Mouse (Mus musculus) layer of hippocampus, adult 8-10 months (tissue): Measurements from ENCODE around the gene Prmt3. TPM values are rescaled to one million over a fixed set of nuclear protein-coding genes. Genes with fewer than 3 reads are reported as not detected.

Experiments used
- DNase-seq, 2 experiments: peaks; one replicate each; pipeline ENCODE4 v3.0.0; 2022; ENCODE audit warnings: low spot score in 2 of 2
- total RNA-seq, 4 experiments: library from RNA; stranded (reverse); gene quantifications; 2 replicates each; pipeline ENCODE4 v1.2.4; 2022

Gene Prmt3
- total RNA-seq, 4 experiments from 2014 or later = 33.1 to 41.9 (median 33.6) TPM

DNA sequence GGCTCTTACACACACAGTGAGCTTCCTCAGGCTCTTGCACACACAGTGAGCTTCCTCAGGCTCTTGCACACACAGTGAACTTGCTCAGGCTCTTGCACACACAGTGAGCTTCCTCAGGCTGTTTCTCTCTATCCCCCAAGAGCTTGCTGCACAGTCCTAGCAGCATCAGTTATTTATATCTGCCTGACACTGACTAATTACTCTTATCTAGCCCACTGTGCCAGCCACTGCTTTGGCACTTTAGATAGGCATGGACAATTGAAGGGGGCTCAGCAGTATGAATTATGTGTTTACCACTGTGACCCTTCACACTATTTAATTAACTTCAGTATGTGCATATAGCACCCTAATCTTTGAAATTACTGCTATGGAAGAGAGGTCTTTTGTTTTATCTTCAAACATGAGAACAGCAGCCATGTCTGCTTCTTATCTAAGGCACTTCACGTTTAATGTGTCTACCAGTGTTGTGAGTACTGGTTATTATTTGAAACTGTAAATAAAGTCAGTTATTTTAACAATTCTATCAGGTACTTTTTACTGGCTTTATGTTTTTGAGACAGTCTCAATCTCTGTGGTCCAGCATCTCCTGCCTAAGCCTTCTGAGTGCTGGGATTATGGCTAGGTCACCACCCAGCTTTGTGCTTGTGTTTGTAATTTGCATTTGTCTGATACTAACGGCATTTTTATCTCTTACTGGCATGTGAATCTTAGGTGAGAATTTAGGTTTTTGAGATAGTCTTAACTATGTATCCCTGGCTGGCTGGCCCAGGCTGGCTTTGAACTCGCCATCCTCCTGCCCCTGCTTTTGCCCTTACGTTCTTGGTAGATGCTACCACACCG is 75.4 kb downstream of the Prmt3 start:
- DNase-seq = no peak

DNA sequence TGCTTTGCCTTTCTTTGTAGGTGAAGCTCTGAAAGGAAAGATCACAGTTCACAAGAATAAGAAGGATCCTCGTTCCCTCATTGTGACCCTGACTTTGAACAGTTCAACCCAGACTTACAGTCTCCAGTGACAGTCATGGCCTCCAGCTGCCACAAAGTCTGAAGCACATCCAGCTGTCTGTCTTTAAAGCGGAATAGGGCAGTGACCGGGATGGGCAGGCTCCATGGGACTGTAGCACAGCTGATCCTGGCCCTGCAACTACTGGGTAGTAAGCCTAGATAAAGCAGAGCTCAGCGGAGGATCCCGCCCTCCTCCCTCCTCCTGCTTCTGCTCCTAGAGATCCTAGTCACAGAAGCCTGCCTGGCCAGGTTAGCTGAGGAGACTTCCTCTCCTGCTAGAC is 79.2 kb downstream of the Prmt3 start:
- DNase-seq = no peak

DNA sequence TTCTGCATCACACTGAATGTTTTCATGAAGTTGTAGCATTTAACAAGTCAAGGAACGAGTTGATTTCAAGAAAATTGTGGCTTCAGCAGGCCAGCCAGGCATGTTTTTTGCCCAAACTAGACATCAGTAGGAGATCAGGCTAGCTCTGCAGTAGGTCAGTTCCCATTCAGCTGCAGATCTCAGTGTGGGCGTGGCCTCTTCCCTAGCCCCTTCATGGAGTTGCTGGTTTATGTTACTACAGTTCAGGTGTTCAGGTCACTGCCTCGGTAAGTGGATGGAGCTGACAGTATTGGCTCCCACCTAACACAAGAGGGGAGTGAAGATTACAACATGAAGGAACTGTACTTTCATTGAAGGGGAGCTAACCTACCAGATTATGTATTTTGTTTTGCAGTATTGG is 80.1 kb downstream of the Prmt3 start:
- no peak for DNase-seq

DNA sequence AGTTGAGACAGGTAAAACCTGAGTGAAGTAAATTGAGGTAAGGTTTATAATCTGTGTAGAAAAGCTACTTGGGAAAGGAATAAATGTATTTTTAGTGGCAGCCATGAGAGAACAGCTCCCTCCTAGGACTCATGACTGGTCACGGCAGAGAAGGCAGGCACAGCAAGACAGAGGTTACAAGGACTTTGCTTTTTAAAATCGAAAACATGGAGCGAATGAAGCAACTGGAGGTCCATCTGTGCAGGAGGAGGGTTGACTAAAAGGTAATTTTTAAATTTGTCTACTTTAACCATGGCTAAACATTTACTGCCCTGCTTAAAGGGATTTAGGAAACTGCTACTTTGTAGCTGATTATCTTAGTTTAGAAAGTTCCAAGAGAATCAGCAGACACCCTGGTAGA is 81.7 kb downstream of the Prmt3 start:
- no peak for DNase-seq

DNA sequence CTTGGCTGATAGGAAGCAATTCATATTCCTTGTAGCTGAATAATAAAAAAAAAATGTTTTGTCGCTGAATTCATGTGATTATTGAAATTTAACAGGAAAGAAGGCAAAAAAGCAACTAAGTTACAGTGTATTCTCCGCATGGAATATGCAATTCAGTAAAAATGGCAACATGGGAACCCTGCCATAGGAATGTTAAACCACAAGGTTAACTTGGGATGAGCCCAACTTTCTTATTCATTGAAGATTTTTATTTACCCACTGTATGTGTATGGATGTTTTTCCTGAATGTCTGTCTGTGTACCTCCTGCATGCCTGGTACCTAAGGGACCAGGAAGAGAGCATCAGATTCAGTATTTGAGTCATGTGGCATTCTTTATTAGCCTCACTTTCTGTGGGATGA is 83.0 kb downstream of the Prmt3 start:
- DNase-seq = no peak

DNA sequence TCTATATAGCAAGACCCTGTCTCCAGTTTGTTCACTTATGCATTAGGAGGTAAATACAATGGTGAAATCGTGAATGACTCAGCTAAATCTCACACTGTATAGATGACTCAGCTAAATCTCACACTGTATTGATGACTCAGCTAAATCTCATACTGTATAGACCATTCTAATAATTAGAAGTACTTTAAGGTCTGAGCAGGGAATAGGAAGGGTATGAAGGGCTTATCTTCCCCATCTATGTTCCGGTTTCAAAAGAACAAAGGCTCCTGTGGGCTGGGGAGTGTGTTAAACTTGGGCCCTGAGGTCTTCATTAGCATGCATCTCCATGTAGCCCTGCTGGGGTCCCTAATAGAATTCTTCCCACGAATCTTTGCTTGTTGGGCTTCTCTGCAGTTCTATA is 85.6 kb downstream of the Prmt3 start:
- DNase-seq = no peak

DNA sequence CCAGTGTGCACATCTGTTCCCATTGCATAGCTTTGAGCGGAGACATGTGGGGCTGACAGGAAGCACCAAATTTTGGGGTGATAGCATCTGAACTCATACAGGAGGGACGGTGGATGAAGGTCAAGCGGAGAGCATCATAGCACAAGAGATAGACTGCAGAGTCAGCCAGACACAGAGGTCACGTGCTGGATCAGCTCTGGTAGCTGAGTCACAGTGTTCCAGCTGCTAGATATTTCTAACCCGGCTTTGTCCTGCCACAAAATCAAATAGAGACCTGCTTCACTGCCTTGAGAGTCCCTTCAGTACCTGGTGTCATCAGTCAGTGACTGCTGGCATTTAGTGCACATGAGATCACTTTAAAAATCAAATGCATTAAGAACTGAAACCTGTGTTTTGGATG is 91.5 kb downstream of the Prmt3 start:
- no peak for DNase-seq

DNA sequence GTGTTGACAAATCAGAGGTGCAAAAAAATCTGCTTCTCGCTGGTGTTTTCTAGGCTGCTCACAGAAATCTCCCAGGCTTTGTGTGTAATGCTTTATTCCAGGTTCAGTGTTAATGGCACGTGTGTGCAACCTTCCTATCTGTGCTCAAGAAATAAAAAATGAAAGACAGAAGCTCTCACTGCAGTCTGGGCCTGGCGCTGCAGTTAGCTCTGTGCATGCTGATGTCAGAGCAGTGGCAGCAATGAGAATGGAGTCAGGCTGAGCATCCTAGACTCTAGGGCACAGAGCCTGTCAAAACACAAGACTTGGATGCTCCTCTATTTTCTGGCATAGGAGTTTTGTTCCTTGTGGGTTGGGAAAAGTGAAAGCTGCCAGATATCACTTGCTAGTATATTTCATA is 92.1 kb downstream of the Prmt3 start:
- no peak for DNase-seq

DNA sequence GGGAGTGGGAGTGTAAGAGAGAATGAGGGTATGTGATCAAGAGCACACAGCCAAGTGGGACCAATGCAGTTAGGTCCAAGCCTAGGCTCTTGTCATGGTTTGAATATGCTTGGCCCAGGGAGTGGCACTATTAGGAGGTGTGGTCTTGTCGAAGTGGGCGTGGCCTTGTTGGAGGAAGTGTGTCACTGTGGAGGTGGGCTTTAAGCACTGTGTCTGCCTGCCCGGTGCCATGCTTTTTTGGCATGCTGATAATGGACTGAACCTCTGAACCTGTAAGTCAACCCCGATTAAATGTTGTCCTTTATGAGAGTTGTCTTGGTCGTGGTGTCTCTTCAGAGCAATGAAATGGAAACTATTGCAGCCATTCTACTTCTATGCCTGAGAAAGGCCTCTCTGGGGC is 99.2 kb downstream of the Prmt3 start:
- no peak for DNase-seq

DNA sequence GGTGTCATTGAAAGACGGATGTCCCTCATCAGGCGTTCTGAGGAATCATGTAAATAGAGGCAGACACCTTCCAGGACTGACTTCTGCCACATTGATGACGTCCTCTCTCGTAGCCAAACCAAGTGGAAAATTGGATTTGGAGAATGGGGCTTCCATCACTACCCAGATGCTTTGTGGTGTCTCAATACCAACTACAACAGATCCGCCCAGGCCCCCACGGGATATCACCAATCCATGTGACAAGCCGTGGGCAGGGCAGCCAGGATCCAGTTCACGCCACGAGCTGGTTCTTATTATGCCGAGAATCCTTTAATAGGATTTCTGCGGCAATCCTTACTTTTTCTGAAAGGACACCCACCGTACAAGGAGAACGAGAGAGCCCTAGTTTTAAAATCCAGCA is 100.9 kb downstream of the Prmt3 start:
- no peak for DNase-seq

DNA sequence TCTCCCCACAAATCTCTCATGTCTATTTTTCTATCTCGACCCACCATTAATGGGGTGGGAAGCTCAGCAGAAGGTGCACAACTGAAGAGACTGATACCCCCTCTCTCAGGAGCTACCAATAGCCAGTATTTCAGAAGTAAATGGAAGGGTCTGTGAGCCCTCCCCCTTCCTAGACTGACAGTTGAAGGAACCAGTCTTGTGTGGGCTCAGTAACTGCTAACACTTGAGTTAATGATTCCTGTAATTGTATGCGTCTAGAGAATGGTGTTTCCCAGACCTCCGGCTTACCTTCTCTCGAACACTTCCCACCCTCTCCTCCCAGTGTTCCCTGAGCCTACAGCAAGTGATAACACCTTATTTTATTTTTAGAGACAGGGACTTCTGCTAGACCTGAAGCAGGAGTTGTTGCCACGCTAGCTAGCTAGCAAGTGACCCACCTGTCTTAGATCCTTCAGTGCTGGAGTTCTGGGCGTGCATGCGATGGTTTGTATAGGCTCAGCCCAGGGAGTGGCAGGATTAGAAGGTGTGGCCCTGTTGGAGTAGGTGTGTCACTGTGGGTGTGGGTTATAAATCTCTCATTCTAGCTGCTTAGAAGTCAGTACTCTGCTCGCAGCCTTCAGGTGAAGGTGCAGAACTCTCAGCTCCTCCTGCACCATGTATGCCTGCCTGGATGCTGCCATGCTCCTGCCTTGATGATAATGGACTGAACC is 102.0 kb downstream of the Prmt3 start:
- DNase-seq = no peak

DNA sequence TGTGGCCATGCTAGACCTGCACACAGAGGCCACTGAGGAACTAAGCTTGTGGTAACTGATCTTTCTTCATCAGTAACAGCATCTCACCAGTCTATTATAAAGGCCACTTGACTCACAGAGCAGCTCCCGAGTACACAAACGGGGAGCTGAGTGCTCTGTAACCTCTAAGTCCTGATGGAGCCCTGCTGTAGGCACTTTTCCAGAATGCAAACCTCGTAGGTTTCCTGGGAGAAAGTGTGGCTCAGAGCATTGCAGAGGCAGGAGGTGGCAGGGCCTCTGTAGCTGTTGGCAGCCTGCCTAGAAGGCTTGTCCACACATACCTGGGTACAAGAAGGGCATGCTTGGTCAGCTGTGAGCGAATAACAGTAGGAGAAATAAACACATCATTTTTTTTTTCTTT is 104.1 kb downstream of the Prmt3 start:
- DNase-seq = no peak

DNA sequence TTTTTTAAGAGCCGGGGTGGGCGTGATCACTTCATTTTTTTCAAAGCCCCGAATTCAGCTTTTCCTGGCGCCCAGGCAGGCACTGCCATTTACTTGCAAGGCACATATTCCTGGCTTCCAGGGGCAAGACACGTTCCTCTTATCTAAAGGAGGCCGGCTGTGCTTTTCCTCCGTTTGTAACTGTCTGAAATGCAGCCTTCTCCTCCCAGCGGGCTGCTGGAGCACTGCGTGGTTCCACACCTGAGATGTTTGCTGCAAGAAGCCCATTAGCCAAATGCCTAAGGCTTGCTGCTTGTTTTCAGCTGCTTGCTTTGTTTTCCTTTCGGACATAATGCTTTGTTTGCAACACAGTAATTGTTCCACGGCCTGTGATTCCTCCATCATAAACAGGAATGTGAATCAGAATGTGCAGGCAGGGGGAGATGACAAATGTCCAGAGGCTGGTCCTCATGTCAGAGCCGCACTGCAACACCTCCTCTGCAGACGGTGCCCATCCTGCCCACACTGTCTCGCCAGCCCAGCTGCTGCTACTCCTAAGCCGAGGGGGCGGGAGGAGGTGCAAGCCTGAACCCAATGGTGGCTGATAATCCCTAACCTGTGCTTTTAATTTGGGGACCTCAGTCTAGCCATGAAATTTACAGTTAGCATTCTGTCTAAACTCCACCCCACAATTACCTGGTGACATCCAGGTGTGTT is 104.7 kb downstream of the Prmt3 start:
- DNase-seq = peak in 1 of 2 experiments; percentile 9

DNA sequence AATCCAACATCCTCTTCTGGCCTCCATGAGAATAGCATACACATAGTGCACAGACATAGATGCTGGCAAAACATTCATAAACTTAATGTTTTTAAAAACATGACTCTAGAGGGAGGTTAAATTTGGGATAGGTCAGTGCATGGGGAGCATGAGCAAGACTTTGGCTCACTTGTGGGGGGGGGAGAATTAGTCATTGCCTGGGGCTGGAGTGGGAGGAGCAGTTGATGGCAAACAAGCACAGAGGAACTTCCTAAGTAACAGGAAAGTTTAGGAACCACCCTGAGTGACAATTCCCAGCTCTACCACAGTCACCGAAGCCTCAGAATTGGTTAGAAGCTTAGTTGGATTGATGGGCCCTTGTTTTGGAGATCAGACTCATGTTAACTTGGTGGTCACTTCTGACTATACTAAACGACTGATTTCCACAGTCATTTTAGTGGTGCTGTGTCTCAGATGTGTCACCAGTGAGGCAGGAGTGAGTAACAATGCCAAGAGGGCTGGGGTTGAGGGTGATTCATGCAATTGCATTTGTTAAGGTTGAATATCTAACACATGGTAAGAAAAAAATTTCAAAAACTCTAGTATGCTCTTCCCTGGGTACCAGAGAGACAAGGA is 109.7 kb downstream of the Prmt3 start:
- DNase-seq = no peak

DNA sequence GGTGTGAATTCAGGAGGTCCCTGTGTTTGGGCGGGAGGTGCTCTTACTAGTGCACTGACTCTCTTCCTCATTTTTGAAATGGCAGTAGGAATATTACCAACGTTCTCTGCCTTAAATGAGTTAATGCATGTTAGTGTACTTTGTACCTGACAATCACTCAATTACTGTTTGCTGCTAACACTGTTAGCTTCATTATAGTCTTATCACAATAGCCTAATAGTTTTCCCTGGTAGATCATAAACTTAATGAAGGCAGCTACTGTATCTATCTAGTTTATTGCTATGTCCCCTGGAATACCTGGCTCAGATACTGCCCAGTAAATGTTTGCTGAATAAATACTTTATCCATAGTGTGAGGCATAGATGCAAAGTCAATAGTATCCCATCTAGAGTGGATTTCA is 116.6 kb downstream of the Prmt3 start:
- DNase-seq = no peak

DNA sequence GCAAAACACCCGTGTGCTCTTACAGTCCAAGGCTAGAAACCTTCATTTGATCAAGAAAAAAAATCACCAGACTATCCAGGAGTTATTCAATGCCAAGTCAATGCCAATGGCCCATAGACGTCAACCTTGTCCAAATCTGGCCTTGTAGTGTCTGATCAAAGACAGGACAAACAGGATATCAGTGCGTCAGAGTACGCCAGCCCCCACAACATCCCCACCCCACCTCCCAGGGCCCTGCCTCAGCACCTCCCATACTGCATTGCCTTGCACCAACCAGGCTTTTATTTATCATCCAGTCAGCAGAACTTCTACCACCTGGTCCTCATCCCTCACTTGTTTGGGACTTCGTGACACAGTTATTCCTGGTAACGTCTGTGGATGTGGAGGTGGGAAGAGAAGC is 117.2 kb downstream of the Prmt3 start:
- DNase-seq = no peak

DNA sequence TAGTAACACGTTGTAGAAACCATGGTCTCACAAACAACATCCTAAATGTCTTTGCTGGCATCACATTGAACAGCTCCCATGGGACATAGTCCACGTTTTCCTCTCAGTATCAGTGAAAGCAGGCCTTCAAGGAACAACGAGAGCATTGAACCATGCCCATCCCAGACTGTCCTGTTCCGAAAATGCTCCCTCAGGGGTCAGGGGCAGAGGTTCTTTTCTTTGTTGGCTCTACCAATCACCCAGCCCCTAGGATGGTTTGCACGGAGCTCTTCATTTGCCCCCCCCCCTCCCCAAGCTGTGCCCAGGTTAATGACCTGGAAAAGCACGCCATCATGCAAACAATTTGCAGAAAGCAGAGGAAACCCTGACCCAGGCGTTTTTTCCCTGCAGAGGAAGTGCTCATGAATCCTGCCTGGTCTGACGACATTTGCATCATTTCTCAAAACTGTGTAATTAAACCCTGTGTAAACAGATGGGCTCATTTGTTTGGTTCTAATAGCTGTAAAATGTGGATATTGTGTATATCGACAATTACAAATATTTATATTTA is 123.9 kb downstream of the Prmt3 start:
- DNase-seq = no peak

DNA sequence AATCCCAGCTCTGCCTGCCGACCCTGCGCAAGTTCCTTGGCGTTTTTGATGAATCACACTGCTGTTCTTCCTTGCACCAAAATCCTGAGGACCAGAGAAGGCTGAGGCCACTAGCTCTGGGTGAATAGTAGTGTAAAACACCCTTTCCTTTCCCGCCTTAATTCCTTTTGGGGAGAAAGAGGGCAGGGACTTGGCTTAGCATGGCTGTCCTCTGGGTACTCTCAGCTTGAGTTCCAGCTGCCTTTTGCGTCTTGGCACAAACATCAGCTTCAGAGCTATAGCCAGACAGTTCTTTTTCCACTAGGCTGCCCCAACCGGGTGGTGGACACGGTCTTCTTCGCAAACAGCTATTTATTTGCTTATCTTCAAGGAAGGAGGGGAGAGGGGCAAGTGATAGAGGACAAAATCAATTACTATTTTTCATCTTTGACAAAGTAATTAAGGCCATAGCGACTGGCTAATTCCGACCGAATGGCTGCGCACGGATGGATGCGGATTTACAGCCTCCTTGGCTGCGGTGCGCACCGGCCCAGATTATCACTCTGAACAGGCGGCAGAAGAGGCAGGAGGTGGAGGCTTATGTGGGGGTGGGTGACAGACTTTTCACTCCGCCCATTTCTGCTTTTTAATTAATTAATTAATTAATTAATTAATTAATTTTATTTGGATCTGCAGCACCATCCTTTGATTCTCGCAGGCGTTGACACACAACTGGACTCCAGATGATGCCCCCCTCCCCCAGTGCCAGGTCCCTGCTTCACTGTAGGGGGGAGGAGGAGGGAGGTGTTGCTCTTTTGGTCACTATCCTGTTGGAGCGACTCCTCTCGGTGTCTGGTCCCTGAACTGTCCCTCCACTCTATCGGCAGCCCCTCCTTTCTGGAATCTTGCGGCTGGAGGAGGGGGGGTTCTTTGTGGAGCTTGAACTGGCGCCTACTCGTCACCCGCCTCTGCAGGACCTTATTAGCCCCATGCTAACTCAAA is 129.3 kb downstream of the Prmt3 start:
- DNase-seq = no peak
